Mouse (Mus musculus): ENCODE measurements at regions not wholly inside any gene's neighbourhood (a gene's known extent, or its start where the extent isn't known, plus 50 kb on each side); places are given as distances from the start of the nearest gene placed in this dataset.
A peak's percentile ranks its signal among the peaks of the same experiment; 100 is the strongest.

DNA sequence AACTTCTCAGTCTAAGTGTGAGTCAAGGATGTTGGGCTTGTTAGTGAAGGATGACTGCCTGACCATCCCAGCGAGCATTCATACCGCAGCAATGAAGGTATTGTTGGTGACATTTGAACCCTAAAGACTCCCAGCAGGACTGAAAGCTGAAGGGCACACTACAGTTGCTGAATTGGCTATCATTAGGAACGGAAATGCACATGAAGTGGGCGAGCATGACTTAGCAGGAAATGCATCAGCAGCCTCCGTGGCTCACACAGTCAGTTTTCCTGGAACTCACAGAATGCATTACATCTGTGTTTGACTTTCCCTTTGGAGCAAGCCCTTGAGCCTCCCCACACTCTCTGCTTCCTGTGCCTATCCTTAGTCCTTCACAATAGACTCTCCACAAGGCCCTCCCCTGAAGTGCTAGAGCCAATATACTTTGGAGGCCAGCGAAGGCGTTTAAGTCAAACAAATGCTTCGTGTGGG lies 63.9 kb downstream of the Tmco5 start:
- DNase-seq (ENCODE audit: low spot score in 2 of 2): no peak

DNA sequence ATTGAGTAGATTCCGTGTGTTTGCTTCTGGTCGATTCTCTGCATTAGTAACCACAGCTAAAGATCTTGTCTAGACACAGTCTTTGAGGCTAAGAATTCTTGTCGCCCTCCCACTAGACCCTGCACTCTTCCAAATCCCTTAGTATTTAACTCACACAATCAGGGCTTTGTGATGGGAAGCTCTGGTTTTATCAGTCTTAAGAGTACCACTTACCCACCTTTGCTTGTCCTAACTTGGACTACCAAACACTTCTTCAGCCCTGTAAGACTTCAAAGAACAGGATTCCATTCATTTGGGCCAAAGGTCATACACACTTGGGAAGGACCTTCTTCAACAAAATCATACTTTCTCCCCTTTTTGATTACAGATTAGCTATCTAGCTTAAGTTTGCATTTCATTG lies 70.0 kb downstream of the Tmco5 start:
- DNase-seq (ENCODE audit: low spot score in 2 of 2): no peak

DNA sequence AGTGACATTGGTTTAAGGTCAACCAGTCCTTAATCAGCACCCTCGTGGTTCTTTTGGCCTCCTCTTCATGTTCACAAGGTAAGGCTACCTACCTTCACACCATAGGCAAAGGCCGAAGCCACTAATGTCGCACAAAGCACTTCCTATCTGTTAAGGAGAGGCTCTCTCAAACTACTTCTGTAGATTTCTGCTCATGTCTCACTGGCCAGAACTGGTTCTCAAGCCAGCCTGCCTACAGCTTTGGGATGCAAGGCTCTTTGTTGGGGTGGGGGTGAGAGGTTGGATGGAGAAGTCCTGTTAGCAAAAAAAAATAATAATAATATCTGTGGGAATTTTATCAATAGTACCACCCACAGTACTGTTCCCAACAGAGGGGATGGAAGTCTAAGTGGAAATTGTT lies 71.2 kb downstream of the Tmco5 start:
- no peak for DNase-seq (ENCODE audit: low spot score in 2 of 2)

DNA sequence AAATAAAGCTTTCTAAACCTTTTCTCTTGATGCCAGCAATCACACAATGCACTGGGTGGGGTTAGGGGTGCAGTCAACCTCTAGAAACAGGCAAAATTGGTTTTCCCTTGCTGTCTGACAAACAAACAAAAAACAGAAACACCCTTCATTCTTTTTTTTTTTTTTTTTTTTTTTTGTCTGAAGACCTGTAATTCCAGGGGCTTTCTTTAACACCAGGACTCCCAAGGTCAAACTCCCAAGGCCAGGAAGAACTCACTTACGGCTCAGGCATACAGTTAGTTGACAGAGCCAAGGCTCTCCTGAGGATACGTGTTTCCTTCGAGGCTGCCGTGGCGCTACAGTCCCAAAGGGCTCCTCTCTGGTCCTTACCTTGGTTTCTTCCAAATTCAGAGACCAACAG lies 71.7 kb downstream of the Tmco5 start:
- DNase-seq (ENCODE audit: low spot score in 2 of 2): no peak

DNA sequence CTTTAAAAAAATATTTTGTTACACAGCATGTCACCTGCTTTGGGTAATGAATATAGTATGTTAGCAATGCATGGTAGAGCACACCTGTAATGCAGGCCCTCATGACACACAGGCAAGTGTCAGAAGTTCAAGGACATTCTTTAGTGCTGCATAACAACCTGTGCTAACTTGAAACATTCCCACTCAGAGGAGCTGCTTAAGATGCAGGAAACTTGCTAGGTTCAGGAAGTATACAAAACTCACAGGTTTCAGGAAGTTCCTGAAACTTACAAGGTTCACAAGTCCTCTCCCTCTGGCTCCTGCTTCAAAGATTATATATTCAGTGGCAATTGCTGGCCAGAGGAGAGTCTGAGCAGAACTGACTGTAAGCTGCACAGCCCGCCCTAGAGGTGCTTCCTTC lies 73.0 kb downstream of the Tmco5 start:
- no peak for DNase-seq (ENCODE audit: low spot score in 2 of 2)

DNA sequence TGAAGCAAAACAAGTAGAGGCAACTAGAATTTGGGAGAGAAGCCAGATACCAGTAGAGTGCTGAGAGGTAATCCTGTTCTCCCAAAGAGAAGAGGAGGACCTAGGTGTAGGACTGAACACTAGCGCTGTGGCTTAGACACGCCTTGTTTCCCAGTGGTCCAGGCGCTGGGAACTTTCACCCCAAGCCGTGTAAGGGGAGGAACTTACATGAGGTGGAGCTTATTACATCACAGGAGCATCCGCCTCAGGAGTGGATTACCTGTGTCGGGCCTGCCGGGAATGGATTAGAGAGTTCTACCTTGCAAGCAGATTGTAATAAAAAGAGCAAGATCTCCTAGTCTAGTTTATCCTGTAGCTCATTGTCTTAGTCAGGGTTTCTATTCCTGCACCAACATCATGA lies 75.8 kb downstream of the Tmco5 start:
- no peak for DNase-seq (ENCODE audit: low spot score in 2 of 2)

DNA sequence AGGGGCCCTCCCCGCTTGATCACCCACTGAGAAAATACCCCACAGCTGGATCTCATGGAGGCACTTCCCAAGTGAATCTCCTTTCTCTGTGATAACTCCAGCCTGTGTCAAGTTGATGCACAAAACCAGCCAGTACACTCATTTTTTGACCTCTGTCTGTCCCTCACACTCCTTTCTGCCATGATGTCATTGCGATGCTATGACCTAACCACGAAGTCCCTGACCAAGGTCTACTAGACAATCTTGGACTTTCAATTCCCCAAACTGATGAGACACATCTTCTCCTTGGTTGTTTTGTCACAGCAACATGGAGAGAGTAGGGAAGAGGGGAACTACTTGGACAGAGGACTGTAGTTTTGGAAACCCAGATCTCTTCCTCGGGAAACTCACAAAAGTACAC lies 76.4 kb downstream of the Tmco5 start:
- no peak for DNase-seq (ENCODE audit: low spot score in 2 of 2)

DNA sequence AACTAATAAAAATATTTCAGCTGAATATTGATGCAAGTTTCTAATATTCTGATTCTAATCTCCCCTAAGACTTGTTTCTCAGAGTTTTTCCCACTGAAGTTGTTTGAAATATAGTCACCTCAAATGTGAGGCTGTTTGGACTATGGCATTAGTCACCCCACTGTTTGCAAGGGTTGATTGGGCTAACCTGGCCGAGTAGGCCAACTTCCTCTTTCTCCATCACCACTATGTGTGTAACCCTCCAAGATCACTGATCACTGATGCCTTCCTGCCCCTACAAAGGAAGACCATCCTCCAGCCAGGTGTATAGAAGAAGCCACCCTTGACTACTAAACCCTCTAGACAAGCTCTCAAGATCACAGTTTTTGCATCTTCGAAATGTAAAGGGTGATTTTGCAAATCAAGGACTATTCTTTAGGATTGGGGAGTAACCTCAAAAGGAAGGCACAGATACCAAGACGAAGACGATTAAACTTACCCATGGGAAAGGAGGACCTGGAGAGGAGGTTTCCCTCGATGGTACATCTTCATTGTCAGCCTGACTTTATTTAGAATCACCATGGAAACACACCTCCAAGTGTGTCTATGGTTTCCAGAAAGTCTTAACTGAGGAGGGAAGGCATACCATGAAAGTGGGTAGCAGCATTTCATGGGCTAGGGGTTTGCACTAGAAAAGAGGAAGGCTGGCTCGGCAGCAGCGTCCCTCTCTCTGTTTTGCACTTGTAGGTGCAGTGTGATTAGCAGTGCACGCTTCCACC lies 84.8 kb downstream of the Tmco5 start:
- DNase-seq (ENCODE audit: low spot score in 2 of 2): peak in 1 of 2 experiments; percentile 44

DNA sequence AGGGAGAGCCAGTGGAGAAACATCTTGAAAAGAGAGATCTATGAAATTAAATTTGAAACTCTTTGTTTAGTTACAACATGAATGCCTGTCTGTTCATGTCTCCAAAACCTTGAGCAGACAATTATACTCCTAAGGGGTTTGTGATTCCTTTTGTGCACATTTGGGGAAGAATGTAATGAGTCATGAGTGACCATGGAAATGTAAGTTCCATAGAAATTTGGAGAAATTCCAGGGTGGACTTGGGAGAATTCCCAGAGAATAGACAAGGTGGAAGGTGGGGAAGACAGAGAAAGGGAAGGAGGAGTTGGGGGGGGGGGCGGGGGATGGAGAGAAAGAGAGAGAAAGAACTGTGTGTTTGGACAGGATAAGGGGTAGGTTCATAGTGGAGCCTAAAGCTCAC lies 87.8 kb downstream of the Tmco5 start:
- DNase-seq (ENCODE audit: low spot score in 2 of 2): no peak

DNA sequence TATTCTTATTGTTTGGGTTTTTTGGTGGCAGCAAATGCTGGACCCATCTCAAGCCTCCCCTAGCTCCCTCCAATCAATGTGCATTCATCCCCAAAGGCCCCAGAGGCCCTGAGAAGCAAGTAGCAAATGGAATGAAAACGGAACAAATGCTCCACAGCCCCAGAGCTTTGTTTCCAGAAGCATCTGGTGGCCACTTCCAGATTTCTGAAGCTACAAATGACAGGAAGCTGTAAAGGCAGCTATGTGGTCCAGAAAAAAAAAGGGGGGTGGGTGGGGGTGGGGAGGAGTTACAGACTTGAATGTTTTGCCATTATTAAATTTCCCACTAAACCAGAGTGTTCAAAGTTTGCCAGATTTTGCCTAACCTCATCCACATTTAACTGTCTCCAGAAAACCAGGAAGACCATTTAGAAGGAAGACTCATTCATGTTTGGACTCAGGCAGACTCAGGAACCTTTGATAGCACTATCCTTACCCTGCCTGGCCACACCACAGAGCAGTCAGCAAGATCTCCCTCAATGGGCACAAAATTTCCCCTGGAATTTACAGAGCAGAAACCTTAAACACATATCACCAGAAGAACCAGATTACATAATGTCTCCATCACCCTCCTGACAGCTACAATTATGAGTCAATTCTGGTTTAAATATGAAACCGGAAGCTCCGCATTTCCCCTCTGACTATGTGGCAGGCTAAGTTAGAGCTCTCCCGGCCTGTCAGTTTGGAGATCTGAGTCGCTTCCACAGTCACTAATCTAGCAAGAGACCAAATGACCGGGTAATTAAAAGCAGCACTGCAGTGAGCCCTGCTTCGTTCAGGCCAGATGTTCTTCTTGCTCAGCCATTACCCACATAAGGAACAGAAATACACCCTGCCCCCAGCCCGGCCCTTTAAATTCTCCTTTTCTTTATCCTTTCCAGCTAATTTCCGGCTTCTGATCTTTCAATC lies 93.4 kb downstream of the Tmco5 start:
- no peak for DNase-seq (ENCODE audit: low spot score in 2 of 2)

DNA sequence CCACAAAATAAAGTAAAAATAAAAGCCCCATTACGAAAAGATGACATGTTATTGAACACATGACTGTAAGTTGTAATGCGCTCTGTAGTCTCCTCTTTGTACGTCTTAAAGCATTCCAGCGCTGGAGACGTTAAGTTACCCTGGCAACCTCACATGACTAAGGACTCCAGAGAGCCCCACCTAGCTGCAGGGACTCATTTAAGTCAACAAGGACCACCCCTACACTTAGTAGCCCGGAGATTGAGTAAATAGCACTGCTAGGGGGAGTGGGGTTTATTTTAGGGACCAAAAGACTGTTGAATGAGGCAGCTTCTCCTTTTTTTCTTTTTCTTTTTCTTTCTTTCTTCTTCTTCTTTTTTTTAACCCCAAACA lies 94.1 kb downstream of the Tmco5 start:
- DNase-seq (ENCODE audit: low spot score in 2 of 2): peak in 1 of 2 experiments; percentile 41

DNA sequence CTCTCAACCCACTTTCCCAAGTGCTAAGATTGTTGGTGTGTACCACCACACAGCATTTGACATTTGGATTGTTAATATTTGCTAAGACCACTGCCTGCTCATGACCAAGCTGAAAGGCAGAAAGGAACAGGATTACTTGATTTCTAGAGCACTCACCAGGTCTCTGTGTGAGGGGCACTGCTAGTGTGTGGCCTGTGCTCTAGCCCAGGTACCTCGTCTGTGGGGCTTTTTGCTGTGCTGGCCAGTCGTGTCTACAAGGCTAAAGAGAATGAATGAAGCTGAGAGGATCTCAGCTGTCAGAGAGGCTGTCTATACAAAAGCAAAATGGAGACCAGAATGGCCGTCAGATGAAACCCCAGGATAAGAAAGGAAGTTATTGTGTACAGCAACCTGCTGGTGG lies 95.0 kb downstream of the Tmco5 start:
- DNase-seq (ENCODE audit: low spot score in 2 of 2): no peak

DNA sequence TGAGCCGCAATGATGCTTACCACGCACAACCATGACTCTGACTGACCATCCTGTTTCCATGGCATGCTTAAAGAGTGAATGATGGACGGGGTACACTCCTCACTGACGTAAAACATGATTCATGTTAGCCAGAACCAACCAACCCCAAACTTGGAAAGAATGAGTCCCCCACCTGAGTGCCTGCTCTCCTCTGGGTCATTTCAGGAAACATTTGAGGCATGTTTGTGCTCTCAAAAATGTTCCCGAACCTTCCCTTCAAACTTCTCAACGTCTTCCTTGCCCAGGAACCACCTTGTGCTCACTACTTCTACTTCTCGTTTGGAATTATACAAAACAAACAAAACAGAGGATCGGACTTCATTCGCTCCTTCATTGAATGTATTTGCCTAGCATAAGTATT lies 95.7 kb downstream of the Tmco5 start:
- DNase-seq (ENCODE audit: low spot score in 2 of 2): no peak

DNA sequence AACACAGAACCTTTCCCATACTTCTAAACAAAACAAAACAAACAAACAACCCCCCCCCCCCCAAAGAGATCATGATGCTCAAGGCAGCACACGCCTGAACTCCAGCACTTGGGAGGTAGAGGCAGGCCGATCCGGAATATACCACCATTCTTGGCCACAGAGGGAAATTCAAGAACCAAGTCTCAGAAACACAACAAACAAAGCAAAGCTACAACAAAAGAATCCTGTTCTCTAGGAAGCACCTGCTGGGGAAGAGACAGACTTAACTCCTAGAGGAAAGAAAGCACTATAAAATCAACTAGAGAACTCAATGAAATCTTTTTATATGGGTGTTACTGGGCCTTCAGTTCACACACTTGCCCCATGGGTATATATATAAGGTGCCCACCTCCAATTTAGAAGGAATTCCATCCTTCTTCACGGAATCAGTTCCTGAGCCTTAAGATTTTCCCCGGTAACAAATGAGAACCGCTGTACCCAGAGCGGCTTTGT lies 96.1 kb downstream of the Tmco5 start:
- DNase-seq (ENCODE audit: low spot score in 2 of 2): no peak

DNA sequence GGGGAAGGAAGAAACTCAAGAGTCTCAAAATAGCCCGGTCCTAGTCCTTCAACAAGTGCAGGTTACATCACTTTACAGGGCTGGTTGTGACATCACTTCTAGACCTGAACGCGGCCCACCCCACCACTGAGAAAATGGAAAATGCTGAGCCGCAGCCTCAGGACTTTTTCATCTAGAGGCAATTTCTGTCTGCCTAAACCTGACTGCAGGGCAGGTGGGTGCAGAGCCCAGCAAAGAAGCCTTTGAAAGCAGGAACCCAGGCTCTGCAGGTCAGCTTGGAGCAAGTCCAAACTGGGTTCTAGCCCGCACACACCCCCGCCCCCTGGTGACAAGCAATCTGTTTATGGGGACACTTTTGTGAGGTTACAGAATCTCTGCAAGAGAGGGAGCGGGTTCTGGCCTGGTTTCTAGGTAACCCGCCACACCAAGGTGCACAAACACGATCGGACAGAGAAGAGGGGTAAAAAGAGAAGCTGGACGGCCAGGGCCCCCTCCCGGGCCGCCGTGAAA lies 96.7 kb downstream of the Tmco5 start:
- peak; percentile 66 to 72 for DNase-seq (ENCODE audit: low spot score in 2 of 2)

DNA sequence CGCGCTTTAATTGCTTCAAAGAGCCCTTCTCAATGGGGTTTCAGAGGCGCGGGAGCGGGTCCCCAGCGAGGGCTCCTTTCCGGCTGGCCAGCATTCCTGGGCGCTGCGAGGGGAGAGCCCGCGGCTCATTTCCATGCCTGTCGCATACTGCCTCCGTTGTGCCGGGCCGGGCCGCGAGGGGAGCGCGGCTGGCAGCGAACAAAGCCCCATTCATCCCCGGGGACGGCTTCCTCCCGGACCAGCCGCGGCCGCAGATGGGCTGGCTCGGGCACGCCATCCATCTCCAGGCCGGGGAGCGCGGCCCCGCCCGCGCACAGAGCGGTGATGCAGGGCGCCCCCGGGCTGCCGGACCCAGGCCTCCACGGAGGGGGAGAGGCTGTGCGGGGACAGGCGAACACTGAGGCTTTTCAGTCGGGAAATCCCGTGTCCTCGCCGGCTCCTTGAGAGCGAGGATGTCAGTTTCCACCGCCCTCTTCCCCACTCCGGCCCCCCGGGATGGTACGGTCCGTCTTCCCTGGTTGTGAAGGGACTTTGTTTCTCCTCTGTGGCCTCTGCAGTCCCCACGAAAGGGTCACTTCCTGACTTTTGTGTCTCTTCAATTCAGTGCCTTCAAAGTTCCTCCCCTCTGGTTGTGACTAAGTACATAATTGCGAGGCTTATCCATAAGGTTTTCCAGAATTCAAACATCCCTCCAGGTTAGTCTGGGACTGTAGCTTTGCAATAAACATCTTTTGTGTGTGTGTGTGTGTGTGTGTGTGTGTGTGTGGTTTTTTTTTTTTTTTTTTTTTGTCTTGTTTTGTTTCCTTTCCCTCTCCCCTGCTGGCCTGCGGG lies 97.3 kb downstream of the Tmco5 start:
- DNase-seq (ENCODE audit: low spot score in 2 of 2): peak; percentile 87 to 88

DNA sequence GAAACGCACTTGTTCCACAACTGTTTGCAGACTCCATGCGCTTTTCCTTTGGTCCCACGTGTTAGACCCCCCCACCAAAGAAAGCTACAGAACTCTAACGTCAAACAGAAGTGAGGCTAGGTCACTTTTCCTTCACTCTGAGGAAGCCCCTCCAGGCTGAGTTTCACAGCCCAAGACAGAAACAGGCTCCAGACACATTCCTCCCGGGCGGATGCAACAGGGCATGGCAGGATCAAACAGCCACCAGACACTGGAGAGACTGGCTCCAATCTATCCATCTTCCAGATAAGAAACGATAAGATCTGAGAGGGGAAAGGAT lies 97.9 kb downstream of the Tmco5 start:
- DNase-seq (ENCODE audit: low spot score in 2 of 2): no peak

DNA sequence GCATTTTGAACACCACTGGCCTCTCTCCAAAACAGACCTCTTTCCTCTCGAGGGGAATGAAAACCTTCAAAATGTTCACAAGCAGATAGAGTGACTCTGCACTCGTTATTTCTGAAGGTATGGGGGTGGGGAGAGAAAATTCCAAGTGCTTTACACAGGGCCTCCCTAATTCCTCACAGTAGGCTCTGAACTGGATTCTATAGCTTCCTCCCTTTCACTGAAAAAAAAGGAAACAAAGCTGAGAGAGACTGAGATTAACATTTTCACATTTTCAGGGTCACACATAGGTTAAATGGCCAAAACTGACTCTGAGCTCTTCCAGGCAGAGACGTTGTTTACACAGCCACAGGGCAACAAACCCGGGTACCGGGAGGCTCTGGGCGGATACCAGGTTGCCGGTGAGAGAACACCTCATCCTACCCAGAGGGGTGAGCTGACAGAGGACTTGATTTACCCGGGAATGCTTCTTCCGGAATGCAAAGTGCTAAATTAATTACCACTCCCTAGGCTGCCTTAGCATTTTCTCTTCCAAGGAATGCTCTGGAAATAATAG lies 98.5 kb downstream of the Tmco5 start:
- DNase-seq (ENCODE audit: low spot score in 2 of 2): no peak

DNA sequence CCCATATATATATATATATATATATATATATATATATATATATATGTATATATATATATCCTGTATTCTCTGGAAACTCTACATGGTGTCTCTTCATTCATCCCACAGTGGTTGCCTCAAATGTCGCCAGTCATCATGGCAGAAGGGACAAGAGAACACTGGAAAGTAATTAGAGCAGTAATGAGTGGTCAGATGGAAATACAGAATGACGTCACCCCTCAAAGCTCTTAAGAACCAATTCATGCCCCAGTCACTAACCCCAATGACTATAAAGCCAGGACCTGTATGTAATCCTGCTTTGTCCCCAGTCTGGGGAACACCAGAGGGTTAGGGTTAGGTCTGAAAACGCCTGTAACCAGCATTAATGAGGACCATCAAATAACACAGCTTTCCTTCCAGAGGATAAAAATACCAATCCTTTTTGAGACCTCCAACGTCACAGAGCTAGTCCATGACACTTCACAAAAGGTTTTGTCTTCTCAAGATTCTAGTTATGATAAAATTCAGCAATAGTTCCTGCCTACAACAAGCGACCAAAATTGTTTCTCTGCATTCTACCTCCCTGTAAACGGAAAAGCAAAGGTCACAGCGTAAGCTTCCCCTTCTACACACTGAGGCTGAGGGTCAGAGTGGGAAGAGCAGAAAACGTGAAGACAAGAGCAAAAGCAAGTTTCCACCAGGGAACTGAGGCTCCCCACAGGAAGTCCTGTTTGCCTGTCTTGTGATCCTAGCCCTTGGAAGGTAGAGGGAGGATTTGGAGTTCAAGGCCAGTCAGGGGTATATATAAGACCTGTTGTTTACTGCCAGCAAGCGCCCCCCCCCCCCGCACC lies 99.5 kb downstream of the Tmco5 start:
- DNase-seq (ENCODE audit: low spot score in 2 of 2): no peak

DNA sequence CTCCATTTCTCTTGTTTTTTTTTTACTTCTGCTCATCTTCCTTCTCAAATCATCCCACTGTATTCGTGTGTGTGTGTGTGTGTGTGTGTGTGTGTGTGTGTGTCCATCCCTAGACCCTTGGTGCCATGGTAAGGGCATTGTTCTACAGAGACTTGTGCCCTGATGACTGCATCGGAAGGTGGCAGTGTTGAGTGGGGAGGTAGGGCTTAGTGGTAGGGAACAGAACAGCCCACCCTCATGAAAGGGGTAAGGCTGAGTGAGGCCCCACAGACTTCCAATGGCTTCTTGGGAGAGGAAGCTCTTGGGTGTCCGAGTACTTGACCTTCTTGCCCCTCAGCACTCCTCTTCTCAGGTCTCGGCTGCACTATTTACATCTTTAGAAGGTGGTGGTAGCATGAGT lies 100.3 kb downstream of the Tmco5 start:
- no peak for DNase-seq (ENCODE audit: low spot score in 2 of 2)

Measured in frontal cortex, postnatal 36 days (tissue).